Mouse (Mus musculus) olfactory bulb, adult 2 months (tissue): ENCODE data around the gene Orai1.

Source experiments
- CTCF ChIP-seq: fragments of 200-500 bp; IDR thresholded peaks from 2 replicates; pipeline ENCODE4 v1.5.1; 2012; ENCODE audit warnings: low read depth, mild to moderate bottlenecking, low read length, moderate library complexity; ENCODE audit not compliant: insufficient read depth
- POLR2A ChIP-seq: fragments of 200-500 bp; IDR thresholded peaks from 2 replicates; pipeline ENCODE4 v1.6.1; 2012; ENCODE audit warnings: mild to moderate bottlenecking, low read depth, low read length, moderate library complexity; ENCODE audit not compliant: insufficient read depth

- TF ChIP-seq POLR2A: no peak
- no peak for TF ChIP-seq CTCF
These were observed 5.6 kb downstream of the Orai1 start for GRCm38 (mm10) chr5:123020426-123020825.
